ENCODE assay signal across 12 mouse cellular contexts in genomic region chr9:49623934-49624505, GRCm38 (mm10).
DNase-seq lines count a peak whose midpoint lies in the region; ATAC-seq and TF ChIP-seq lines count a peak whose summit lies in the region.
"Had no signal": no experiment of that assay in that cellular context is flagged by ENCODE, and none has a peak within 500 bp of the region (broad histone marks: within the 10 kb centered on the region; RNA-seq: fewer than 3 reads in every experiment).

No protein-coding gene starts in this region.

- no peaks in the 10 kb centered on the region for H3K27me3 ChIP-seq in forebrain, embryonic 12.5 days
- no peaks in the 10 kb centered on the region for H3K27me3 ChIP-seq in neural tube, embryonic 15.5 days (replicated peaks)
- no peaks in the 10 kb centered on the region for H3K27me3 ChIP-seq in limb, embryonic 10.5 days (ENCODE audit: low read depth, poor library complexity, severe bottlenecking)

- no peak for TF ChIP-seq CTCF in layer of hippocampus, adult 2 months (conservative IDR thresholded peaks at IDR 0.05)

- no peaks in the 10 kb centered on the region for H3K9me3 ChIP-seq in forebrain, embryonic 12.5 days
- no peaks in the 10 kb centered on the region for H3K9me3 ChIP-seq in neural tube, embryonic 15.5 days (replicated peaks)
- no peaks in the 10 kb centered on the region for H3K9me3 ChIP-seq in limb, embryonic 10.5 days (replicated peaks)

- no peak overlapping the region for H3K4me3 ChIP-seq in forebrain, embryonic 12.5 days (replicated peaks)
- H3K4me3 ChIP-seq in layer of hippocampus, adult 2 months, result peak overlapping the region; percentile 32
- no peak overlapping the region for H3K4me3 ChIP-seq in neural tube, embryonic 15.5 days (replicated peaks)
- no peak overlapping the region for H3K4me3 ChIP-seq in limb, embryonic 10.5 days

- H3K27ac ChIP-seq in forebrain, embryonic 12.5 days, result peak overlapping the region; percentile 83
- peak overlapping the region; percentile 92 for H3K27ac ChIP-seq in layer of hippocampus, adult 2 months
- peak overlapping the region; percentile 83 for H3K27ac ChIP-seq in neural tube, embryonic 15.5 days (replicated peaks)
- H3K27ac ChIP-seq in limb, embryonic 10.5 days, result no peak overlapping the region

- WGBS in forebrain, embryonic 12.5 days, result 15% methylated on average over 3 of the region's 3 CpGs
- WGBS in neural tube, embryonic 15.5 days, result 22% methylated on average over 3 of the region's 3 CpGs
- 71% methylated on average over 3 of the region's 3 CpGs for WGBS in limb, embryonic 10.5 days

- 0 out of 2 replicates have a peak overlapping the region, but pooled peaks have one; percentile 6 for H3K4me2 ChIP-seq in forebrain, embryonic 12.5 days
- H3K4me2 ChIP-seq in neural tube, embryonic 15.5 days, result peak overlapping the region; percentile 17; the same call in 1 of the 2 replicates

- ATAC-seq in forebrain, embryonic 12.5 days (ENCODE audit: low FRiP score), result peak; percentile 69
- ATAC-seq in neural tube, embryonic 15.5 days (ENCODE audit: low FRiP score), result peak; percentile 36

- no peaks in the 10 kb centered on the region for H3K36me3 ChIP-seq in forebrain, embryonic 12.5 days (replicated peaks)
- no peaks in the 10 kb centered on the region for H3K36me3 ChIP-seq in neural tube, embryonic 15.5 days
- no peaks in the 10 kb centered on the region for H3K36me3 ChIP-seq in limb, embryonic 10.5 days

- H3K9ac ChIP-seq in forebrain, embryonic 12.5 days, result 0 out of 2 replicates have a peak overlapping the region, but pooled peaks have one; percentile 12
- H3K9ac ChIP-seq in neural tube, embryonic 15.5 days (replicated peaks), result no peak overlapping the region

- H3K4me1 ChIP-seq in forebrain, embryonic 12.5 days, result peaks cover 28% of the 10 kb centered on the region
- H3K4me1 ChIP-seq in neural tube, embryonic 15.5 days, result peaks cover 50% of the 10 kb centered on the region
- H3K4me1 ChIP-seq in limb, embryonic 10.5 days, result no peaks in the 10 kb centered on the region

- DNase-seq in layer of hippocampus, adult 11-12 months (ENCODE audit: low spot score), result peak; percentile 55
- DNase-seq in layer of hippocampus, adult 9-10 months (ENCODE audit: low spot score), result no peak
- peak in 1 of 2 experiments; percentile 39 for DNase-seq in layer of hippocampus, adult 2 months (ENCODE audit: low spot score in 2 of 2)
- no peak for DNase-seq in thymus, postnatal 10 days (ENCODE audit: low spot score in 2 of 2)
- DNase-seq in limb, embryonic 10.5 days (ENCODE audit: low spot score), result no peak
- no peak for DNase-seq in cerebellum, postnatal 25 days
- DNase-seq: cerebellum, postnatal 14 days; kidney, adult 9 months; left cerebral cortex, postnatal 4 days; lung, adult 2 months had no signal
